Mouse (Mus musculus) limb, embryonic 12.5 days (tissue): ENCODE measurements around the gene Ugt2a1. TPM values are rescaled to one million over a fixed set of nuclear protein-coding genes. Genes with fewer than 3 reads are reported as not detected.
"Not testable (repeated sequence)": the region's sequence is repeated elsewhere in the genome, so short reads cannot be mapped to it uniquely, and the experiment has no call there.

Experiments
- ATAC-seq: fragments of 200-750 bp; cut with Nextera tagmentation; 2 replicates; pipeline ENCODE4 v1.8.0; 2017; ENCODE audit warnings: low read depth, moderate TSS enrichment; ENCODE audit not compliant: insufficient number of reproducible peaks, insufficient read depth, low FRiP score, low TSS enrichment
- H3K27ac ChIP-seq: fragments of 300-500 bp; sonication (generic); 2 replicates; pipeline ENCODE4 v1.5.1; 2016; ENCODE audit warnings: mild to moderate bottlenecking, moderate library complexity
- H3K27me3 ChIP-seq: fragments of 300-500 bp; sonication (generic); 2 replicates; pipeline ENCODE4 v1.6.1; 2016; ENCODE audit warnings: mild to moderate bottlenecking, moderate library complexity
- H3K36me3 ChIP-seq: fragments of 300-500 bp; sonication (generic); 2 replicates; pipeline ENCODE4 v1.6.1; 2016; ENCODE audit warnings: mild to moderate bottlenecking, moderate library complexity
- H3K4me1 ChIP-seq: fragments of 300-500 bp; sonication (generic); replicated peaks from 2 replicates; pipeline ENCODE4 v1.6.1; 2016
- H3K4me2 ChIP-seq: fragments of 300-500 bp; sonication (generic); 2 replicates; pipeline ENCODE4 v1.6.1; 2016; ENCODE audit warnings: mild to moderate bottlenecking, moderate library complexity
- H3K4me3 ChIP-seq: fragments of 300-500 bp; sonication (generic); replicated peaks from 2 replicates; pipeline ENCODE4 v1.5.1; 2016; ENCODE audit warnings: mild to moderate bottlenecking
- H3K9ac ChIP-seq: fragments of 300-500 bp; sonication (generic); replicated peaks from 2 replicates; pipeline ENCODE4 v1.6.1; 2016; ENCODE audit warnings: mild to moderate bottlenecking, moderate library complexity
- H3K9me3 ChIP-seq: fragments of 300-500 bp; sonication (generic); 2 replicates; pipeline ENCODE4 v1.6.1; 2016; ENCODE audit warnings: mild to moderate bottlenecking, moderate library complexity
- WGBS: fragments of 180-500 bp; shearing (Covaris S2); methylation state at CpG from one replicate; pipeline ENCODE4 v1.1.7; 2016; 5-methylcytosine and 5-hydroxymethylcytosine counted together
- polyA plus RNA-seq: library from polyadenylated mRNA; unstranded; fragments of >200 nt; fragmentation: Nextera tagmentation; extraction: Ambion mirVana; gene quantifications from 2 replicates; pipeline ENCODE4 v1.2.1, GENCODE M21; 2016

Ugt2a1 gene
- polyA plus RNA-seq, 1 experiment from 2014 or later: not detected

DNA sequence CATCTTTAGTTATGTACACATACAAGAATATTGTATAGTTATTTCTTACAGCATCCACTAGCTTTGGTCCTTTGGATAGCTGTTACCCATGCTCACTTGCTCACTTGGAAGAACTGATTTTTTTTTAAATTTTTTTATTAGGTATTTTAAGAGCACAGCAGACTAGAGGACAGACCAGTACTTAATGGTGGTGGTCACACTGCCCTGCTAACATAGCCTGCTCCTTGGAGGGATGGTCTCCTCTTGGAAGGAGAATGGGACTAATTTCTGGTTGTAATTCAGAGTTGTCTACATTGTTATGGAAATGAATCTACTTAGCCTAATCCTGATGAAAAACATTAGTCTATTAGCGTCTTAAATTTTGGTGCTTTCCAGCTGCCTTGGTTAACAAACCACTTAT, 31.9 kb downstream of the Ugt2a1 start:
- H3K9ac ChIP-seq: no peak overlapping the region
- WGBS: 59% methylated on average over 1 of the region's 1 CpGs
- no peak overlapping the region for H3K27ac ChIP-seq
- no peak overlapping the region for H3K4me2 ChIP-seq
- ATAC-seq: no peak
- no peak overlapping the region for H3K4me3 ChIP-seq
- H3K36me3 ChIP-seq: no peaks in the 10 kb centered on the region
- no peaks in the 10 kb centered on the region for H3K27me3 ChIP-seq
- no peaks in the 10 kb centered on the region for H3K9me3 ChIP-seq
- H3K4me1 ChIP-seq: no peaks in the 10 kb centered on the region

DNA sequence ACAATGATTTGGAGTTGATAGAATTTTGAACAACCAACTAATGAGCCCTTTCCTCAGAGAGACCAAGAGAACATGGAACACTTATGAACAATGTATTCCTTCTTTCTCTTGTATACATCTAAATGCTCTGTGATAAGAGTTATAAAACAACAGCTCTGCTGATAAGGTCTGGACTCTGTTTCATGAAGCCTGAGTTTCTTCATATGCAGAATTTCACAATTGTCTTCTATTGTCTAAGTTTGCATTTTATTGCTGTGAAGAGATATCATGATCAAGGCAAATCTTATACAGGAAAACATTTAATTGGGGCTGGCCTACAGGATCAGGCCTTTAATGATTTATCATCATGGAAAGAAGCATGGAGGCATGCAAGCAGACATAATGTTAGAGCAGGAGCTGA, 33.0 kb downstream of the Ugt2a1 start:
- Histone ChIP-seq H3K9me3 (no peaks in the 10 kb centered on the region), H3K27ac (no peak overlapping the region), H3K4me2 (no peak overlapping the region), H3K4me3 (no peak overlapping the region), H3K9ac (no peak overlapping the region), H3K36me3 (no peaks in the 10 kb centered on the region), H3K4me1 (no peaks in the 10 kb centered on the region), H3K27me3 (no peaks in the 10 kb centered on the region)
- ATAC-seq: no peak

DNA sequence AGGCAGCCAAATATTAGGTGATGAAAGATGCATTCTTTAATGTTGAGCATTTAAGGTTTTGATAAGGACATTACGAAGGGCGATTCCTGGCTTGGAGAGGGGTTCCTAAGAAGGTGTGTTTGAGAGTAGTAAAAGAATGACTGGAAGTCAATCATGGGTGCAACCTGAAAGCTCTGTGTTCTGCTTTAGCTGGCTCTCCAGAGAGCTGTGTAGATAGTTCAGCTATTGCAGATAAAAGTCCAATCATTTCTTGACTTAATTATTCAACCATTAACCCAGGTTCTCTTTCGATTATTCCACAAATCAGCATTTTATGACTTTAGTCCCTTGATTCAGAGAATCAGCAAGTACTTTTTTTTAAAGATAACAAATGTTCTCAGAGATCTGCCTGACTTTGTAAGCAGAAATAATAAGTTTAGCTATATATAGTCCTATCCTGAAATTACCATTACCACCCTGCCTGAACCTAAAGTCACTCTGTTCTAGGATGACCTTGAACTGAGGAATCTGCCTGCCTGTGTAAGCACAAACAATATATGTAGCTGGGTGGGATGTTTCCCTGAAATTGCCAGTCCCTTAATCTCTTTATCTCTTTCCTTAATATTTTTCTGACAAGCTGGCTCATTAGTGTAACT, 34.3 kb downstream of the Ugt2a1 start:
- WGBS: 83% methylated on average over 3 of the region's 3 CpGs

DNA sequence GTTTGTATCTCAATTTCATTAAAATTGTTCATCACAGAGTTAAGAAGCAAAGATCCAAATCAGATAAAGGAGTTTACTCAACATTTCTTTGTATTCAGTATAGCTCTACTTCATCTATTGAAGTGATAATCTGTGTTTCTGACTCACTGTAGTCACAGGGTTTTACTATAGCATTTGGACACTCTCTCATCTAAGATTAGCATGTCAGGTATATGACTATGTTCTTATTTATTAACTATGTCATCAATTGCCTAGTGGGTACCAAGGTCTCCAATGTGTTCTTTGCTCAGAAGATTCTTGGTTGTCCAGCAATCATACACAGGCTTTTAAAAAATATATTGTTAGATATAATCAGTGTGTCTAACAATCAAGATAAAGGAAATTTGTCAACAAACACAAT, 35.2 kb downstream of the Ugt2a1 start:
- no peaks in the 10 kb centered on the region for H3K27me3 ChIP-seq
- no peaks in the 10 kb centered on the region for H3K9me3 ChIP-seq
- no peak overlapping the region for H3K4me2 ChIP-seq
- H3K9ac ChIP-seq: no peak overlapping the region
- ATAC-seq: no peak
- no peaks in the 10 kb centered on the region for H3K4me1 ChIP-seq
- no peak overlapping the region for H3K27ac ChIP-seq
- H3K4me3 ChIP-seq: no peak overlapping the region
- no peaks in the 10 kb centered on the region for H3K36me3 ChIP-seq

More for the DNA sequence above, 34.3 kb downstream of the Ugt2a1 start:
- Histone ChIP-seq H3K9me3 (no peaks in the 10 kb centered on the region), H3K4me2 (no peak overlapping the region), H3K4me1 (no peaks in the 10 kb centered on the region), H3K27ac (no peak overlapping the region), H3K9ac (no peak overlapping the region), H3K4me3 (no peak overlapping the region), H3K27me3 (no peaks in the 10 kb centered on the region), H3K36me3 (no peaks in the 10 kb centered on the region)
- ATAC-seq: no peak

DNA sequence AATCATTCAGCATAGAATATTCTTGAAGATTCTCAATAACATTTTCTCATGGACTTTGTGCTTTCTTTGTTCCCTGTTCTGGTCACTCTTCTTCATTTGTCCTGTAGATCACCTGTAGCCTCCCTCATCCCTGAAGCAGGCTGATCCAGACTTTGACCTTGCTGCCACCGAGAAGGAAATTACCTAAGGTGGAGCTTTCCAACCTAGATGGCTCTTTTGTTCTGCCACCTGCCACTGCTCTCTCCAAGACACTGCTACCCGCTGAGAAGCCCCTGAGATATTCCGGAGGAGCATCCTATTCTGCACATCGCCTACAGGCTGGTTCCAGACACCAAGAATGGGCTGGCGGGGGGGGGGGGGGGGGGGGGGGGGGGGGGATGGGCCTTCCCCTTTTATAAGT, 38.2 kb downstream of the Ugt2a1 start:
- not testable (repeated sequence) for ATAC-seq, H3K4me2 ChIP-seq, H3K9me3 ChIP-seq, H3K36me3 ChIP-seq, H3K4me1 ChIP-seq, H3K27me3 ChIP-seq, H3K27ac ChIP-seq, H3K4me3 ChIP-seq, H3K9ac ChIP-seq
- WGBS: 78% methylated on average over 4 of the region's 5 CpGs

DNA sequence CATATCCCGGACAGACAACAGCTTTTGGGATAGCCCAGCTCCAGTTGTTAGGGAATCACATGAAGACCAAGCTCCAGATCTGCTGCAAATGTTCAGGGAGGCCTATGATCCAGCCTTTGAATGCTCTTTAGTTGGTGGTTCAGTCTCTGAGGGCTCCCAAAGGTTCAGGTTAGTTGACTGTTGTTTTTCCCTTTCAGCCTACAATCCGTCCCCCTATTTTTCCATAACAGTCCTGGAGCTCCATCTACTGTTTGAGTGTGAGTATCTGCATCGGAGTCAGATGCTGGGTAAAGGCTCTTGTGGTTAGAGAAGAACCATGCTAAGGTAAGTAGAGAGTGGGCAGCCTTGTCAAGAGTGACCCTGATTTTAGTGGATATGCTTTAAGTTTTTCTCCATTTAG, 54.4 kb downstream of the Ugt2a1 start:
- Histone ChIP-seq H3K9me3 (no peaks in the 10 kb centered on the region), H3K4me3 (no peak overlapping the region), H3K4me2 (no peak overlapping the region), H3K9ac (no peak overlapping the region), H3K36me3 (no peaks in the 10 kb centered on the region), H3K27ac (no peak overlapping the region), H3K4me1 (no peaks in the 10 kb centered on the region), H3K27me3 (no peaks in the 10 kb centered on the region)
- no peak for ATAC-seq
- 48% methylated on average over 3 of the region's 3 CpGs for WGBS

DNA sequence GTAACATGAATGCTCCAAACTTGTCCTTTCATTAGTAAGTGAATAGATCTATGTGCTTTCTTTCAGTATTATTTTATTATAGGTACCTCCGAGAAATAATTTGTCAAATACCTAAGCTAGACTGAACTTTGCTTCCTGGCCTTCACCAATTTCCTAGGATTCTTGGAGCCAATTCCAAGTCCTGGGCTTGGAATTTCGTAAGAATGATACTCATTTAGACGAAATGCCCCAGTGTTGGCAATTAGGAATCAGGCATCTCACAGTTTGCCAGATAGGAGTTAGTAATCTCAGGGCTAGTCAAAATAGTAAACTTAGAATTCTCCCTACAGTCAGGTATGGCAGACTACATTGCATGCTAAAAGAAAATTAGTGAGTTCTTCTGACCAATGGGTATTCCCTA, 65.0 kb downstream of the Ugt2a1 start:
- no peak for ATAC-seq

DNA sequence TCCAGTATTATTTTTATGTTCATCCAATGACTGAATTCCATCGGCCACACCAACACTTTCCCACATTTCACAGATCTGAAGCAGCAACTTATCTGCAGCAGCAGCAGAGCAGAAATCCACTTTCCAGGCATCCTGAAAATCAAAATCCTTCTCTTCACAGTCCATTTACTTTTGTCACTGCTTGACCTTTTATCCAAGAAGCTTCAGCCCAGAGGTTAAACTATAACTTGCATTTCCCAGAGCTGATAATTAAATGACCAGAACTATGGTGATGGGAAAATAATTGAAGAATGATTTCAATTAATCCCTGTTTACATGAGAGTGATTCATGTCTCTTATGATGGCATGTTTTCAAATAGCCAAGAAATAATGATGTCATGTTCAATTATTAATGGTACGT, 66.6 kb downstream of the Ugt2a1 start, which contains the start of gene Ugt2b38:
Gene Ugt2b38 (minus strand): TSS at position 163 of the 400 bp plus-strand sequence.
- H3K9me3 ChIP-seq, H3K4me3 ChIP-seq, H3K4me1 ChIP-seq, H3K4me2 ChIP-seq, H3K36me3 ChIP-seq, H3K27me3 ChIP-seq, H3K27ac ChIP-seq, ATAC-seq, H3K9ac ChIP-seq: not testable (repeated sequence)
- 96% methylated on average over 1 of the region's 2 CpGs for WGBS

More for the DNA sequence above, 65.0 kb downstream of the Ugt2a1 start:
- no peaks in the 10 kb centered on the region for H3K36me3 ChIP-seq
- H3K4me3 ChIP-seq: no peak overlapping the region
- H3K27me3 ChIP-seq: no peaks in the 10 kb centered on the region
- WGBS: 80% methylated on average over 3 of the region's 3 CpGs
- no peak overlapping the region for H3K27ac ChIP-seq
- H3K4me2 ChIP-seq: no peak overlapping the region
- H3K4me1 ChIP-seq: no peaks in the 10 kb centered on the region
- H3K9me3 ChIP-seq: no peaks in the 10 kb centered on the region
- no peak overlapping the region for H3K9ac ChIP-seq

Other genes with a start within 250 kb of the Ugt2a1 start
- not detected in 2 replicates for gene Ugt2b37, start 236.1 kb downstream of the Ugt2a1 start, polyA plus RNA-seq
- not detected in 2 replicates for gene Ugt2a3, start 153.7 kb downstream of the Ugt2a1 start, polyA plus RNA-seq
- not detected in 2 replicates for gene Ugt2b38, start 66.7 kb downstream of the Ugt2a1 start, polyA plus RNA-seq
- not detected in 2 replicates for gene Ugt2a2, start 8.6 kb downstream of the Ugt2a1 start, polyA plus RNA-seq
- gene Gm43638, start 4.1 kb downstream of the Ugt2a1 start, polyA plus RNA-seq: not detected in 2 replicates
- not detected in 2 replicates for gene Sult1b1, start 47.3 kb upstream of the Ugt2a1 start, polyA plus RNA-seq
- gene Sult1d1, start 78.2 kb upstream of the Ugt2a1 start, polyA plus RNA-seq: not detected in 2 replicates
- gene Sult1e1, start 100.7 kb upstream of the Ugt2a1 start, polyA plus RNA-seq: not detected in 2 replicates
- gene Csn1s1, start 175.3 kb upstream of the Ugt2a1 start, polyA plus RNA-seq: not detected in 2 replicates
- not detected in 2 replicates for gene Csn2, start 208.8 kb upstream of the Ugt2a1 start, polyA plus RNA-seq